Mouse (Mus musculus) liver, embryonic 14.5 days (tissue): ENCODE measurements around the gene Cdh13. TPM values are rescaled to one million over a fixed set of nuclear protein-coding genes. Genes with fewer than 3 reads are reported as not detected.

Source experiments
- ATAC-seq: fragments of 200-750 bp; cut with Nextera tagmentation; 2 replicates; pipeline ENCODE4 v1.8.0; 2017; ENCODE audit warnings: moderate number of reproducible peaks, mild to moderate bottlenecking, moderate library complexity; ENCODE audit not compliant: insufficient read depth
- DNase-seq, 3 experiments: peaks; one replicate each; pipeline ENCODE4 v3.0.0-alpha.2; 2012 to 2013; ENCODE audit warnings: low read depth in 3 of 3, low spot score in 3 of 3
- H3K27ac ChIP-seq: fragments of 300-500 bp; sonication (generic); 2 replicates; pipeline ENCODE4 v1.5.1; 2014; ENCODE audit warnings: moderate library complexity, mild to moderate bottlenecking, control low read depth, inconsistent platforms
- H3K27me3 ChIP-seq: fragments of 300-500 bp; sonication (generic); 2 replicates; pipeline ENCODE4 v1.6.1; 2014; ENCODE audit warnings: mild to moderate bottlenecking, low read length, moderate library complexity; ENCODE audit not compliant: control insufficient read depth, insufficient read depth
- H3K36me3 ChIP-seq: fragments of 300-500 bp; sonication (generic); replicated peaks from 2 replicates; pipeline ENCODE4 v1.6.1; 2014; ENCODE audit warnings: low read depth; ENCODE audit not compliant: control insufficient read depth, insufficient read depth
- H3K4me1 ChIP-seq, 2 experiments: fragments of 200-500 bp in 1 of 2; fragments of 300-500 bp in 1 of 2; sonication (generic) in 1 of 2; replicated peaks; 2 replicates each; pipeline ENCODE4 v1.6.1; 2012 to 2014; ENCODE audit warnings: antibody characterized with exemption in 1 of 2, inconsistent platforms in 1 of 2, low read length in 1 of 2; ENCODE audit not compliant: control insufficient read depth in 2 of 2, insufficient read depth in 2 of 2
- H3K4me2 ChIP-seq: fragments of 300-500 bp; sonication (generic); 2 replicates; pipeline ENCODE4 v1.6.1; 2014; ENCODE audit warnings: low read depth, mild to moderate bottlenecking, control low read depth, moderate library complexity
- H3K4me3 ChIP-seq, 2 experiments: fragments of 200-500 bp in 1 of 2; fragments of 300-500 bp in 1 of 2; sonication (generic) in 1 of 2; 2 replicates each; pipeline ENCODE4 v1.5.1; 2012 to 2014; ENCODE audit warnings: low read depth in 2 of 2, low read length in 2 of 2, mild to moderate bottlenecking in 2 of 2, control low read depth in 1 of 2, inconsistent platforms in 1 of 2, moderate library complexity in 1 of 2; ENCODE audit not compliant: insufficient read depth in 1 of 2
- H3K9ac ChIP-seq: fragments of 300-500 bp; sonication (generic); replicated peaks from 2 replicates; pipeline ENCODE4 v1.6.1; 2014; ENCODE audit warnings: mild to moderate bottlenecking, control low read depth, moderate library complexity
- H3K9me3 ChIP-seq: fragments of 300-500 bp; sonication (generic); 2 replicates; pipeline ENCODE4 v1.6.1; 2016; ENCODE audit warnings: low read length, mixed read lengths; ENCODE audit not compliant: control insufficient read depth
- CTCF ChIP-seq: IDR thresholded peaks from 2 replicates; pipeline ENCODE4 v1.5.1; 2016; ENCODE audit warnings: antibody characterized with exemption, low read depth, control low read depth
- EP300 ChIP-seq: IDR thresholded peaks from 2 replicates; pipeline ENCODE4 v1.6.1; 2016; ENCODE audit warnings: antibody characterized with exemption, low read depth
- WGBS: fragments of 180-500 bp; shearing (Covaris S2); extraction: QIAGEN DNeasy Blood & Tissue Kit; methylation state at CpG from one replicate; pipeline ENCODE4 v1.1.7; 2014; ENCODE audit not compliant: insufficient replicate concordance; 5-methylcytosine and 5-hydroxymethylcytosine counted together
- polyA plus RNA-seq, 2 experiments: library from polyadenylated mRNA; depleted of rRNA in 1 of 2; stranded (reverse) in 1 of 2; unstranded in 1 of 2; fragments of >200 nt; fragmentation: Nextera tagmentation in 1 of 2; extraction: Ambion mirVana in 1 of 2; gene quantifications; 2 replicates each; pipeline versions ENCODE4 v1.2.1 to v1.2.3; 2012 to 2014

The Cdh13 gene
- polyA plus RNA-seq, 2 experiments = 0.15 to 0.43 TPM

GRCm38 (mm10) chr8:119358836-119359235 lies 1075.3 kb downstream of the Cdh13 start:
- TF ChIP-seq EP300 (no peak), CTCF (peak; percentile 93)
- no peaks in the 10 kb centered on the region for H3K27me3 ChIP-seq
- DNase-seq (no peak), ATAC-seq (peak; percentile 41; the same call in 1 of the 2 replicates)
- 32% methylated on average over 14 of the region's 14 CpGs for WGBS
- H3K4me3 ChIP-seq = no peak overlapping the region
- H3K9ac ChIP-seq = no peak overlapping the region
- no peak overlapping the region for H3K27ac ChIP-seq
- peaks cover 0 to 7% of the 10 kb centered on the region in 2 experiments; a peak in 3 of 4 replicates for H3K4me1 ChIP-seq
- no peaks in the 10 kb centered on the region for H3K36me3 ChIP-seq
- no peak overlapping the region for H3K4me2 ChIP-seq
- no peaks in the 10 kb centered on the region for H3K9me3 ChIP-seq

DNA sequence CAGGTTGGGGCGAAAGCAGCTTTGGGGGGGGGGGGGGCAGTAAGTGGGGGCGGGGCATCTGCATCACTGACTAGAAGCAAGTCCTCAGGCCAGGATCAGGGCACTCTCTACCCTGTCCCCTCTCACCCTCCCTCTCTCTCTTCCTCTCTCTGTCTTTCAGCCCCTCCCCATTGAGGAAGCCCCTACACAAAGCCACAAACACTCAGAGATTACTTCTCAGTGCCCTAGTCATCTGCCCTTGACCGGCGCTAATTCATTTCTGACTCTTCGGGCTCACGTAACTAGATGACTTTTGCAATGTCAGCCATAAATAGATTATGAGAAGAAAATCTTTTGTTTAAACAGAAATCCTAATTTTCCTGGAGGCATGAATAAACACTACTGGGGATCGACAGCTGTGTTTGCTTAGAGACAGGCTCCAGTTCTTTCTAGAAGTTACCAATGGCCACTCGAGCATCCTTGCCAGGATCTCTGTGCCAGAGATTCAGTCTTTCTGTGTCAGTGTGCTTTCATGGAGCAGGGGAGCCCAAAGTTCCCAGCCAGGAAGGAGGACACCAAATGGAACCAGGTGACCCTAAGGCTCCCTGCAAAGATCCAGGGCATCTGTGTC lies 1077.3 kb downstream of the Cdh13 start:
- Histone ChIP-seq H3K4me1 (no peaks in the 10 kb centered on the region), H3K27ac (no peak overlapping the region), H3K4me3 (no peak overlapping the region), H3K9ac (no peak overlapping the region), H3K36me3 (no peaks in the 10 kb centered on the region), H3K27me3 (no peaks in the 10 kb centered on the region), H3K4me2 (no peak overlapping the region), H3K9me3 (no peaks in the 10 kb centered on the region)
- no peak for TF ChIP-seq EP300
- TF ChIP-seq CTCF = no peak
- no peak for ATAC-seq
- DNase-seq = no peak
- 56% methylated on average over 8 of the region's 8 CpGs for WGBS
